Mouse (Mus musculus) limb, embryonic 13.5 days (tissue): ENCODE results near the gene Tmem54. TPM values are rescaled to one million over a fixed set of nuclear protein-coding genes. Genes with fewer than 3 reads are reported as not detected.

Experiments
- ATAC-seq: fragments of 200-750 bp; cut with Nextera tagmentation; 2 replicates; pipeline ENCODE4 v1.8.0; 2017; ENCODE audit warnings: low read depth, moderate number of reproducible peaks, moderate TSS enrichment; ENCODE audit not compliant: low FRiP score
- H3K27ac ChIP-seq: fragments of 300-500 bp; sonication (generic); 2 replicates; pipeline ENCODE4 v1.5.1; 2015; ENCODE audit warnings: inconsistent platforms, mild to moderate bottlenecking, moderate library complexity
- H3K27me3 ChIP-seq: fragments of 300-500 bp; sonication (generic); 2 replicates; pipeline ENCODE4 v1.6.1; 2015; ENCODE audit warnings: mild to moderate bottlenecking, inconsistent platforms
- H3K36me3 ChIP-seq: fragments of 300-500 bp; sonication (generic); 2 replicates; pipeline ENCODE4 v1.6.1; 2015; ENCODE audit warnings: inconsistent platforms, mild to moderate bottlenecking, moderate library complexity
- H3K4me1 ChIP-seq: fragments of 300-500 bp; sonication (generic); 2 replicates; pipeline ENCODE4 v1.6.1; 2015; ENCODE audit warnings: inconsistent platforms
- H3K4me2 ChIP-seq: fragments of 300-500 bp; sonication (generic); replicated peaks from 2 replicates; pipeline ENCODE4 v1.6.1; 2015; ENCODE audit warnings: inconsistent platforms, mild to moderate bottlenecking, moderate library complexity
- H3K4me3 ChIP-seq: fragments of 300-500 bp; sonication (generic); 2 replicates; pipeline ENCODE4 v1.5.1; 2015; ENCODE audit warnings: moderate library complexity, mild to moderate bottlenecking, inconsistent platforms
- H3K9ac ChIP-seq: fragments of 300-500 bp; sonication (generic); 2 replicates; pipeline ENCODE4 v1.6.1; 2015; ENCODE audit warnings: mild to moderate bottlenecking, inconsistent platforms
- H3K9me3 ChIP-seq: fragments of 300-500 bp; sonication (generic); 2 replicates; pipeline ENCODE4 v1.6.1; 2016; ENCODE audit warnings: inconsistent platforms
- WGBS: fragments of 180-500 bp; shearing (Covaris S2); methylation state at CpG from one replicate; pipeline ENCODE4 v1.1.7; 2015; 5-methylcytosine and 5-hydroxymethylcytosine counted together
- polyA plus RNA-seq: library from polyadenylated mRNA; unstranded; fragments of >200 nt; fragmentation: Nextera tagmentation; extraction: Ambion mirVana; gene quantifications from 2 replicates; pipeline ENCODE4 v1.2.1, GENCODE M21; 2015

The Tmem54 gene
- polyA plus RNA-seq, 1 experiment from 2014 or later = 5.6 TPM

- no peak overlapping the region for H3K9ac ChIP-seq
Observed at GRCm38 (mm10) chr4:129107348-129107899, 2.1 kb downstream of the Tmem54 start.

GRCm38 (mm10) chr4:129108624-129109023 lies 3.3 kb downstream of the Tmem54 start:
- no peaks in the 10 kb centered on the region for H3K9me3 ChIP-seq
- H3K27me3 ChIP-seq = peaks cover 55% of the 10 kb centered on the region
- WGBS = 74% methylated on average over 7 of the region's 7 CpGs
- no peak overlapping the region for H3K4me3 ChIP-seq
- no peak overlapping the region for H3K27ac ChIP-seq
- no peaks in the 10 kb centered on the region for H3K36me3 ChIP-seq
- no peak overlapping the region for H3K9ac ChIP-seq
- H3K4me2 ChIP-seq = no peak overlapping the region
- peaks cover 18% of the 10 kb centered on the region for H3K4me1 ChIP-seq
- no peak for ATAC-seq

More at GRCm38 (mm10) chr4:129107348-129107899, 2.1 kb downstream of the Tmem54 start:
- Histone ChIP-seq H3K27ac (no peak overlapping the region), H3K9me3 (no peaks in the 10 kb centered on the region), H3K4me1 (peaks cover 12% of the 10 kb centered on the region; the same call in 1 of the 2 replicates), H3K36me3 (no peaks in the 10 kb centered on the region), H3K4me3 (no peak overlapping the region), H3K27me3 (peaks cover 56% of the 10 kb centered on the region), H3K4me2 (no peak overlapping the region)
- no peak for ATAC-seq
- 67% methylated on average over 10 of the region's 10 CpGs for WGBS

DNA sequence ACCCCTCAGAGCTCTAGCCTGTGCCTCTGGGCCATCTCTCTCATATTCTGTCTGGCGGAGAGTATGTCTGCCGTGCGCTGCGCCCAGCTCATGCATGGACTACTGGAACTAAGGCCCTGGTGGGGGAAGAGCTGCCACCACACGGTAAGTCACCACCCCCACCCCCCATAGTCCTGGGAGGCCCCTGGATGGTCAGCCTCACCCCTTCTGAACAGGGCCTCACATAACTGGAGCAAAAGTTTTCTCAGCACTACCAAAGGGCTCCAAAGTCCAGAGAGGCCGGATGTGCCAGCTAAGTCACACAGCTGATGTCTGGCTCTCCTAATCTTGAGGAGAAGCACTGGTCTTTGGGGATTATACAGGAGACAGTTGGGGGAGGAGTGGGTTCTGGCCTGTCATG lies 5.5 kb downstream of the Tmem54 start:
- H3K4me3 ChIP-seq = no peak overlapping the region
- no peak overlapping the region for H3K9ac ChIP-seq
- ATAC-seq = no peak
- no peak overlapping the region for H3K4me2 ChIP-seq
- no peak overlapping the region for H3K27ac ChIP-seq
- H3K36me3 ChIP-seq = no peaks in the 10 kb centered on the region
- H3K9me3 ChIP-seq = no peaks in the 10 kb centered on the region
- H3K4me1 ChIP-seq = peaks cover 13% of the 10 kb centered on the region; the same call in 1 of the 2 replicates
- H3K27me3 ChIP-seq = peaks cover 52% of the 10 kb centered on the region
- 83% methylated on average over 6 of the region's 6 CpGs for WGBS

DNA sequence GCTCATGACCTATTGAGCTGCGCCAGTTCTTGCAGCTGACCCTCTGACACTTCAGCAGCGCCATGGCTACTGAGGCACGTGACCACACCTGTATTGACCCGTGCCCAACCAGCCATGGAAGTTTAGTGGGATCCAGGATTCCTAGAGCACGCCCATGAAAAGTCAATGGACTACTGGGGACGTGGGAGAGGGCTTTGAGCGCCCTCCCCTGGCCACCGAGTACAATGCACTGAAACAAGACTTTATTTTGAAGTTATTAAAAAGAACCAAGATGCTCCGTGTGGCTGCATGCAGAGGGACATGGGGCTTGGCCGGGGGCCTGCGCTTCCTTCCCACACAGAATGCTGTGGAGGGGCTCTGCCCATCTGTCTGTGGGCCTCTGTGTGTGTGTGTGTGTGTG lies 6.0 kb downstream of the Tmem54 start:
- Histone ChIP-seq H3K4me3 (no peak overlapping the region), H3K9ac (no peak overlapping the region), H3K27me3 (peaks cover 51% of the 10 kb centered on the region), H3K27ac (no peak overlapping the region), H3K4me1 (peaks cover 13% of the 10 kb centered on the region; the same call in 1 of the 2 replicates), H3K4me2 (no peak overlapping the region), H3K36me3 (no peaks in the 10 kb centered on the region), H3K9me3 (no peaks in the 10 kb centered on the region)
- WGBS = 57% methylated on average over 11 of the region's 11 CpGs
- no peak for ATAC-seq

DNA sequence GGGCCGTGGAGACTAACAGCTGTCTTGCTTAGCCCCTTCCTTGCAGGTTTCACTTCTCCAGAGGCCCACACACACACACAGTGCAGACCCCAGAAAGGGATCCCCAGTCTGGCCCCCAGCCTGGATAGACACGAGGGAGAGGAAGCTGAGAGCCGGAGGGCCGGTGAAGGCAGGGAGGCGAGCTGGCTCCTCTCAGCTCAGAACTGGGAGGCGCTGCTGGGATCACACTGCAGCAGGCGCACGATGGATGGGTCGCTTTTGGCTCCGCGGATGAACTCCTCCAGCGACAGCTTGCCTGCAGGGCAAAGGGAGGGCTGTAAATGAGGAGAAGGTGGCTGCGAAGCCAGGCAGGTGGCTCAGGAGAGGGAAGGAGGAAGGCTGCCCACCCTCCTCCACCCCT lies 6.9 kb downstream of the Tmem54 start:
- Histone ChIP-seq H3K27me3 (peaks cover 48% of the 10 kb centered on the region), H3K27ac (no peak overlapping the region)

GRCm38 (mm10) chr4:129113083-129113988 lies 8.0 kb downstream of the Tmem54 start:
- Histone ChIP-seq H3K27me3 (peaks cover 37% of the 10 kb centered on the region), H3K4me3 (no peak overlapping the region), H3K27ac (no peak overlapping the region), H3K4me1 (peaks cover 13% of the 10 kb centered on the region; the same call in 1 of the 2 replicates), H3K36me3 (no peaks in the 10 kb centered on the region), H3K9ac (no peak overlapping the region), H3K9me3 (no peaks in the 10 kb centered on the region), H3K4me2 (no peak overlapping the region)
- 36% methylated on average over 28 of the region's 28 CpGs for WGBS
- ATAC-seq = peak; percentile 64

More for the DNA sequence above, 6.9 kb downstream of the Tmem54 start:
- Histone ChIP-seq H3K36me3 (no peaks in the 10 kb centered on the region), H3K4me3 (no peak overlapping the region), H3K4me1 (peaks cover 13% of the 10 kb centered on the region; the same call in 1 of the 2 replicates), H3K9ac (no peak overlapping the region), H3K9me3 (no peaks in the 10 kb centered on the region), H3K4me2 (no peak overlapping the region)
- no peak for ATAC-seq
- WGBS = 62% methylated on average over 13 of the region's 13 CpGs

GRCm38 (mm10) chr4:129116703-129117102 lies 11.4 kb downstream of the Tmem54 start:
- Histone ChIP-seq H3K9ac (no peak overlapping the region), H3K27ac (no peak overlapping the region), H3K9me3 (no peaks in the 10 kb centered on the region), H3K27me3 (peaks cover 68% of the 10 kb centered on the region), H3K4me3 (no peak overlapping the region), H3K4me2 (no peak overlapping the region), H3K4me1 (peaks cover 24% of the 10 kb centered on the region), H3K36me3 (no peaks in the 10 kb centered on the region)
- no peak for ATAC-seq
- 95% methylated on average over 8 of the region's 8 CpGs for WGBS

GRCm38 (mm10) chr4:129117720-129118510 lies 12.6 kb downstream of the Tmem54 start:
- no peaks in the 10 kb centered on the region for H3K36me3 ChIP-seq
- H3K4me3 ChIP-seq = no peak overlapping the region
- H3K27me3 ChIP-seq = peaks cover 79% of the 10 kb centered on the region
- no peak overlapping the region for H3K9ac ChIP-seq
- no peaks in the 10 kb centered on the region for H3K9me3 ChIP-seq
- no peak for ATAC-seq
- no peak overlapping the region for H3K4me2 ChIP-seq
- WGBS = 85% methylated on average over 14 of the region's 14 CpGs
- peaks cover 19% of the 10 kb centered on the region for H3K4me1 ChIP-seq
- no peak overlapping the region for H3K27ac ChIP-seq

DNA sequence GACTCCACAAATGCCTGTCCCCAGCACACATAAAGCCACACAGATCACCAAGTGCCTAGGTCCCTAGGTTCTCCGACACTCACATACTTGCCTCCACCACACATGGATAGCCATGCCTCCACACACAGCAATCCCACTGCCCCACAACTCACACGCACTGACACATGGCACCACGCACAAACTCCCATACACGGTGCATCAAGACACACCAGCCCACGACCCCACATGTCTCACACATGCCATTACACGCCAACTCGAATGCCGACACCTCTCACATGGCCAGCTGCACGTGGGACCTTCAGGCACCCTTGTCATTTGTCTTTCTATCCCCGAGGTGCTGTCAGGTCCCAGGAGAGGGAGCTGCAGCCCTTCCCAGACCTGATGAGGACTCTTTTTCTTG lies 14.4 kb downstream of the Tmem54 start:
- no peak overlapping the region for H3K4me2 ChIP-seq
- H3K27me3 ChIP-seq = peaks cover 84% of the 10 kb centered on the region
- no peaks in the 10 kb centered on the region for H3K36me3 ChIP-seq
- no peak for ATAC-seq
- H3K9me3 ChIP-seq = no peaks in the 10 kb centered on the region
- 67% methylated on average over 10 of the region's 10 CpGs for WGBS
- no peak overlapping the region for H3K9ac ChIP-seq
- H3K4me3 ChIP-seq = no peak overlapping the region
- H3K27ac ChIP-seq = no peak overlapping the region
- H3K4me1 ChIP-seq = peaks cover 13% of the 10 kb centered on the region

DNA sequence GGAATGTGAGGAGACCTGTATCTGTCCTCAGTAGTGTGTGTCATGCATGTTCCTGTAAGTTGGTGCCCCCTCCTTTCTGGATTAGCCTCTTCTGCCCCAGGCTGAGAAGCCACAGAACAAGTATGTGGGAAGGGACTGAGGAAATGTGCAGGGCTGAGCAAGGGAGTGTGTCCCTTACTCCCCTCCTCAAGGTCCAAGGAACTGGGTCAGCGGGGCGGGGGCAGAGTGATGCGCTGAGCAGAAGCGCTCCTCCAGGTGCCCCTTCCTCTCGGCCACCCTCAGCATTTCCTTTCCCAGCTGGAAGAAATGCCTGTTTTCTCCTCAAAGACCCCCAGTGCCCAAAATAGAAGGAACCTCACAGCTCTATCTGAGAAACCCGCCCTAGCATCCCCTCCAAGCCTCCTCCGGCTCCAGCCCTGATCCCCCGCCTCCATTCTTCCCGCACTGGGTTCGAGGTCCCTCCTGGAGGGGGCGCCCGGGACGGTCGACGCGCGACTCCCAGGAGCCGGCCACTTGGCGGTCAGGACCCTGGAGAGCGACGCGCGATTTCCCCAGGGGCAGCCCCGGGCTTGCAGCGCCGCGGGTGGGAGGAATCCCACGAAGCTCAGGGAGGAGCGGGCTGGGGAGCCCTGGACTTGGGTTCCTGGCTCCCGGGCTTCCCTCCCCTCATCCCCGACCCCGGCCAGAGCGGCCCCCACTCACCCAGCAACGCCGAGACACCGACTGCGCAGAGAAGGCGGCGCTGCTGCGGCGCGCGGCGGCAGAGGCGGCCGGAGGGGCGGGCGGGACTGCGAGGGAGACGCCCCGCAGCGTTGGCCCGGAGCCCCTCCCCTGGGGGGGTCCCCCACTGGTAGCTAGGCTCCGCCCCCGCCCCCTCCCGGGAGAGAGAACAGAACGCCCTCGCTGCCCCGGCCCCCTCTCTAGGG lies 15.4 kb downstream of the Tmem54 start:
- 1% methylated on average over 55 of the region's 59 CpGs for WGBS
- peak; percentile 52 for ATAC-seq
- peak overlapping the region; percentile 54 for H3K9ac ChIP-seq
- peak overlapping the region; percentile 94 for H3K4me2 ChIP-seq
- H3K4me3 ChIP-seq = peak overlapping the region; percentile 52
- H3K4me1 ChIP-seq = peaks cover 23% of the 10 kb centered on the region
- H3K27ac ChIP-seq = no peak overlapping the region
- H3K9me3 ChIP-seq = no peaks in the 10 kb centered on the region
- peaks cover 84% of the 10 kb centered on the region for H3K27me3 ChIP-seq
- H3K36me3 ChIP-seq = no peaks in the 10 kb centered on the region

DNA sequence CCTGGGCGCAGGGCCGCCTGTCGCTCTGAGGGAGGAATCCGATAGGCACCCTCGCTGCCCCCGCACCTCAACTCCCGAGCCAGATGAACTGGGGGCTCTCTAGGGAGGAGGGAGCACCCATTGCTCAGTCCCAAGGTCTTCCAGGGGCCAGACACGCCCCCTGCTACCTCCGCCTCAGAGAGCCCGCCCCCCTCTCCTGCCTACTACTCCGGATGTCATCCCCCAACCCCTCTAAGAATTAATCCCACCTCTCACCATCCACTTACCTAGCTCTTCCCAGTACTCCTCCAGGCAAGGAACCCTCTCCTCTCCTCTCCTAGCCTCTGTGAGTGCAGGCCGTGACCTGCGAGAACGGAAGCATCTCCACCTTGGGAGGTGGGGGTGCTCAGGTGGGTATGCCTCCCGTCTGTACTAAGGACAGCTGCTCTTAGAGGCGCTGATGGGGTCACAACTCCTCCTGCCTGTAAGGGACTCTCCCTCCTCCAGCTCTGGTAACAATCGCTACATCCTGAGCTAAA lies 16.3 kb downstream of the Tmem54 start, which contains the start of gene Hpca:
TSS of gene Hpca (minus strand) at position 468 of the 518 bp plus-strand sequence.
- no peaks in the 10 kb centered on the region for H3K9me3 ChIP-seq
- no peaks in the 10 kb centered on the region for H3K36me3 ChIP-seq
- H3K4me1 ChIP-seq = peaks cover 28% of the 10 kb centered on the region
- no peak for ATAC-seq
- 1% methylated on average over 17 of the region's 17 CpGs for WGBS
- H3K4me2 ChIP-seq = peak within 1 kb of the TSS; percentile 94
- H3K27ac ChIP-seq = no peak within 1 kb of the TSS
- peaks cover 88% of the 10 kb centered on the region for H3K27me3 ChIP-seq
- H3K9ac ChIP-seq = peak within 1 kb of the TSS; percentile 54
- peak within 1 kb of the TSS; percentile 52 for H3K4me3 ChIP-seq
